Mouse (Mus musculus) adrenal gland, postnatal 25 days (tissue): ENCODE data around the gene Hbq1b. TPM values are rescaled to one million over a fixed set of nuclear protein-coding genes. Genes with fewer than 3 reads are reported as not detected.
A peak's percentile ranks its signal among the peaks of the same experiment; 100 is the strongest.

Source experiments
- DNase-seq: peaks from one replicate; pipeline ENCODE4 v3.0.0; 2021; ENCODE audit warnings: mixed read lengths
- long read RNA-seq: library from polyadenylated mRNA; stranded (forward); transcript quantifications from one replicate; pipeline ENCODE4 v2.0.0, GENCODE M21; 2021
- total RNA-seq: library from RNA; stranded (reverse); gene quantifications from 2 replicates; pipeline ENCODE4 v1.2.3, GENCODE M21; 2021

Hbq1b gene
- total RNA-seq = 0.64 TPM in 1 of 2 replicates, not detected in the other
- long read RNA-seq, partial matches to known transcripts = 10 of 12 reads
- long read RNA-seq, other reads (novel, unspliced or antisense) = 1 of 12 reads

DNA sequence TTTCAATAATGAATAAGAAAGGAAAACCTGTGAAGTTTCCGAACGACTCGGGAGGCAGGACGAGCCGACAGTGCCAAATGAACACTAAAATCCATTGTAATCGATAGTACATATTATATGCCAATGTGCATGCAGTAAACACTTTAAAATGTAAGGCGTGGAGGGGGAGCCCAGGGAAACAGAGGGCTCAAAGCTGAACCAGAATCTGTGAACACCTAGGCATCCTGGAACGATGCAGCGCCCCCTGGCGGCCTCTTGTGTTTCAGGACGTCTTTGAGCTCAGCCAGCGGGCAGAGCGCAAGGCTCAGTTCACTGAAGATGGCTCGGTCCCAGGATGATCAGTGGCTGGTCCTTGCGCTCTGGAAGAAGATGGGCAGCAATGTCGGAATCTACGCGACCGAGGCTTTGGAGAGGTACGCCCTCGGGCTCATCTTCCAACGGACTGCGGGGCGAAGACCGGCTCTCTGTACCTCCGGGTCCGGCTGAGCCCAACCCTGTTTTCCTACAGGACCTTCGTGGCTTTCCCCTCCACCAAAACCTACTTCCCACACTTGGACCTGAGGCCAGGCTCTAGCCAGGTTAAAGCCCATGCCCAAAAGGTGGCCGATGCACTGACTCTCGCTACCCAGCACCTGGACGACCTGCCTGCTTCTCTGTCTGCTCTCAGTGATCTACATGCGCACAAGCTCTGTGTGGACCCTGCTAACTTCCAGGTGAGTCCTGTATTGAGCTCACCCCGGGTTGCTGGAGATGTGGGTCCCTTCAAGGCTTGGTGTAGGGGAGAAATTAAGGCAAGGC, at the start of gene Hbq1b:
Gene Hbq1b (plus strand): TSS at position 271 of the 798 bp plus-strand sequence.
- peak; percentile 80 for DNase-seq

DNA sequence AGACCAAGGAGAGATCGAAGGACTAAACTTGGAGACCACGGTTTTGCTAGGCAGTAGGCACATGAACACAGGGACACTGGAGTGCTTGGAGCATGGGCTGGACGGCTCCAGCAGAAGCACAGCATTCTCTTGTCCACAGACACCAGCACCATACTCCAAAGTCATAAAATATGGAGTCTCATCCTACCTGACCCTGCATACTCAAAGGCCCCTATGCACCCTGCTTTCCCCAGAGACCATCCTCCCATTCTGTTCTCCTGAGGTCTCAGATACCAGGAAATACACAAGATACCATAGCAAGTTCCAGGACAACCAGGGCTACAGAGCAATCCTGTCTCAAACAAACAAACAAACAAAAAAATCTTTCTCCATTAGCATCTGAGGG, 49.4 kb upstream of the Hbq1b start:
- DNase-seq = no peak

DNA sequence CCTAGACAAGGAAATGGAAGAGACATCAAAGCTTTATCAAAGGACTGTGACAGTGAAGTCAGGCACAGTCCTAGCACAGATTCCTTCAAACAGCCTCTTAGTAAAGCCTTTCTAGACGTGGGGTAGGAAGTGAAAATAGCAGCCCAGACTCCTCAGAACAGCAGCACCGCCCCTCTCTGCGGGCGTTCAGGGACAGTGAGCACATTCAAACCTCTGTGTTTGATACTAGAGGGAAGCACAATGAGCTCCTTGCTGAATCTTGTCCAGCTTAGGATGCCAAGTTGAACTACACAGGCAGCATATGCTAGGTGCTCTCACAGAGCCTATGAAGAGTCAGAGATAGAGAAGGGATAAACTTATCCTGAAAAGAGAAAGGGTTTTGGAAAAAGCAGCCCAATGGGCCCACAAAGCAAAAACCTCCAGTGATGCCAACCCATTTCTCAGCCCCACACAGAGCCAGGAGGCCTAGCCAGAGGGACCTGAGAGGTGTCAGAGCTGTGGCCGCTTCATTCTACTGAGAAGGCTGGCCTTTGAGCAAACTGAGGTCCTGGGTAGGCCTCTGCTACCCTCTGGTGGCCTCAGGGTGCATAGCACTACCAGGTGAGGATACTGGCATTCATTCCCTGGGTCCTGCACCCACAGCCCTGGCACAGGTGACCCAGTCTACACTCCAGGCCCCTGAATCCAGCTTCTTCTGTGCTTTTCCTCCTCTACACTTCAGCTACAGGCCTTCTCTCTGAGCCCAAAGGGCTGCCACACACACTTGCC, 48.5 kb upstream of the Hbq1b start:
- DNase-seq = peak; percentile 72

DNA sequence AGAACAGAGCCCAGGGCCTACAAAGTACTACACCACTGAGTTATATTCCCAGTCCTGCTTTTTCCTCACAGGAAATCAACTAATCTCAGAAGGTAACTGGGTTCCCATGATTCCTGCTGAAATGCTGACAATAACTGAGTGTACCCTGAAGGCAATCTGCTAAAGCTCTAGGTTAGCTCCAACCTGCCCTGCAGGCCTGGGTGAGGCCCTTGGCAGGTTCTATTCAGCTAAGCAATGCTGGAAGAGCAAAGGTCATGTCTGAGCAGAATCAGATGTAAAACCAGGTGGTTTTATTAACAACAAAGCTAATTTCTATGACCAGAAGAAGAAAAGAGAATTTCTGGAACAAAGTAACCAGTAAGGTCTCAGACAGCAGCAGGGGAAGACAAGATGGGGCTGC, 45.4 kb upstream of the Hbq1b start:
- no peak for DNase-seq

DNA sequence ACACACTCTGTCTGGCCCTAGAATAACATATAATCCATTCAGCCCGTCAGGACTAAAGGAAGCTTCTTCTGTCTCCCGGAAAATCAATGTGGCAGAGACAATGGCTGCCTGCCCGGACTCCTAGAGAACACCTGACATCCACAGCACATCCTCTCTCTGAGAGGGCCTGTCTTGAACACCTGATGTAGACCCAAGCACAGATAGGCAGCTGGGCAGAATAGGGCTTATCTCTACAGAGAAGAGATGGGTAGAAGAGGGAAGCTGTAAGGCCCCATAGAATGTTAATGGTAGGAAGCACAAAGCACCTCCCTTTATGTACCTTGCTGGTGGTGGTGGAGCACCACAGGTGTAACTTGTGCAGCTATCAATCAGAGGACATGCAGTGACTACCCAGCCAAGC, 44.6 kb upstream of the Hbq1b start:
- DNase-seq = no peak

DNA sequence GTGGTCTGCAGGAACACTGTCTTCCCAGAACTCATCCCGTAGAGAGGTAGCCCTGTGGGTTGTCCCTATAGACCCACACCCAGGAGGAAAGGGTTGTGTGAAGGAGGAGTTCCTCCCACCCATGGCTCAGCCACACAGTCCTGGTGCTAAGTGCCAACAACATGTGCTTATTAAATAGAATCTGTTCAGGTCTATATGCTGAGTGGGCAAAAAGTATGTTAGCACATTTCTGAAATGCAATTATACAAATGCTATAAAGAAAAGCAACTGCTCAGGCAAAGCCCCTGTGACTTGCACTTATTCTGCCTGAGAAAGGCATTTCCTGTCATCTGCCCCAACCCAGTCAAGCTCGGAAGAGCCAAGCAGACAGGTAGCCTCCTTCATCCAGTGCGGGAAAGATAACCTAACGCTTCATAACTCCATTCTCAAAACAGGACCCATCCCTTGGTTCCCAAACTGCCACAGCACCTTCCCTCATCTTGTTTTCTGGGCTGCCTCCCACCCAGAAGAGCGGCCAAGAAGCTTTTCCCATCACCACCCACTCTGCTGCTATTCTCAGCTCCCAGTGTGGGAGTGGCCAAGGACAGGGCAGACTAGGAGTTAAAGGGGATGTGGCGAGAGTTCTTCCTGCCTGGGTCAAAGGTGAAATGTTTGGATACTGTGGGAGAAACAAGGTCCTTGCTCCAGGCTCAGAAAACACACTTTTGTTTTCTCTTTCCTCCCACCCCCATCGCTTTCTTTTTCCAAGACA, 43.4 kb upstream of the Hbq1b start:
- no peak for DNase-seq

DNA sequence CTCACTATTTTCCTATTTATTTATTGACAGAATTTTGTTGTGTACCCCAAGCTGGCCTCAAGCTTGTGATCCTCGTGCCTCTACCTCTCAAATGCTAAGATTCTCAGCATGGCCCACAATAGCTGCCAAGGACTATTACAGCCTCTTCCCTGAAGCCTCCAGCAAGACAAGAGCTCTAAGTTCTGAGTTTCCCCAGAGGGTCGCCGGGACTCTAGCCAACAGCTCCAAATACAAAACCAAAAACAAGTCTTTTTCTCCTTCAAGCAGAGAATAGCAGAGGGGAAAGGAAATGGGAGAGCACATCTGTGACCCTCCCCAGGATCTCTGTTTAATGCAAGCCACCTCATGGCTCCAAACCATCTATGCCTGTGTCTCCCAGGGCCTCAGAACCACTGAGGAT, 42.7 kb upstream of the Hbq1b start:
- DNase-seq = no peak

DNA sequence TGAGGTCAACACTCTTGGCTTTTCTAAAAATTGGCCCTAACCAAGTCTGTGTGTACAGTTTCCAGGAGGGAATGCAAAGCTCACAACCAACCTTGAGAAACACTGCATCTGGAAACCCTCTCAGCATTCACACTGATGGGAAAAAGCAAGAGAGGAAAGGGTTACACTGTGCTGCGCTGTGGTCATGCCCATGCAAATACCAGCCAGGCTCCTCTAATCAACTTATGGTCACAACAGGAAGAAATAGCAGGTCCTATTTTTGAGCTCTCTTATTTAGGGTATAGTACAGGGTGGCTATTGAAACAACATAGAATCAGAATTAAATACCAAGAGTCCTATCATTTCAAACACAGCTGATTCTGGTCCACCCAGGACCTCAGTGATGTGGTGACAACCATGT, 42.1 kb upstream of the Hbq1b start:
- DNase-seq = no peak

DNA sequence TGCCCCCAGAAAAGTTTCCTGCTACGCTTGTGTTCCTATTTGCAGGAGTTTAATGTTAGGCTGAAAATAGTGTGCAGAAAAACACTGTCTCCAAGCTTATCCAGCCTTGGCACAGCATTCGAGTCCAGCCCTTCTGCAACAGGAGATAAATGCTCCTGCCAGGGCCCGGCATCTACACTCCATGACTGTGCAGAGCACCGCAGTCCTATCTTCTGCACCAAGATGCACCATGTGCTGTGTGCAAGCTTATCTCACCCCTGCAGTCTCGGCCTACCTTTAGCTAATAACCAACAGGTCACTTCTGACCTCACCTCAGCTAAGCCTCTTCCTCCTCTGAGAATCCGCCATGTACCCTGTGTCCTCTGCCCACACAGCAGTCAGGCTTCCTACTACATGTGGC, 41.2 kb upstream of the Hbq1b start:
- DNase-seq = no peak

DNA sequence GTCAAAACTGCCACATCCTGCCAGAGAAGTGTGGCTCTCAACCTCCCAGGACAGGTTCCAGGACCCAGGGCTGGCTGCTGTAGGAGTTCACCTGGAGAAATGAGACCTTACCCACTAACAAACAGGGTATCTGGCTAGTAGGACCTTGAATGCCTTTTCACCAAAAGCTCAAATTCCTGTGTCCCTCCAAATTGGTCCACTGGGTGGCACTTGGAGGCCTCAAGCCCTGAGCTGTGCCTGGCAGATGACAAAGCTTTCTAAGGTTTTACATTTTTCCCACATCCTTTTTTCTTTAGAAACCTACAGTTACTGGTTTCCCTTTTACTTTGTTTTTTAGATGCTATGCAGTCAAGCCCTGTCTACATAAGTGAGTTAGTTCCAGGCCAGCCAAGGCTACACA, 39.7 kb upstream of the Hbq1b start:
- no peak for DNase-seq

DNA sequence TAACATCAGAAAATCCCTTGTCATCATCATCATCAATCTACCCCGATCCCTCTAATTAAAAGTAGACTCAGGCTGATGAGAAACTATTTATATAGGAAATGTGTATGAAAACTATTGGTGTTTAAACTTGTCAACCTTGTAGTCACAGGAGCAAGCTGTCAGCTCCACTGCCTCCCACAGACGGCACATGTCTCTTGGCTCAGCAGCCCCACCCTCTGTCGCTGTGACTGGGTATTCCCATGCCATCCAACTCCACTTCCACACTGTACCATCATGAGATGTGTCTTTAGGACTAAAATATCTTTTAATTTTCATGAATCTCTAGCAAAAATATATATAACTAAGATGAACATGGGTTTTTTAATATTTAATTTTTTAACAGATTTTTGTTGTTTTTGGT, 38.4 kb upstream of the Hbq1b start:
- DNase-seq = no peak

DNA sequence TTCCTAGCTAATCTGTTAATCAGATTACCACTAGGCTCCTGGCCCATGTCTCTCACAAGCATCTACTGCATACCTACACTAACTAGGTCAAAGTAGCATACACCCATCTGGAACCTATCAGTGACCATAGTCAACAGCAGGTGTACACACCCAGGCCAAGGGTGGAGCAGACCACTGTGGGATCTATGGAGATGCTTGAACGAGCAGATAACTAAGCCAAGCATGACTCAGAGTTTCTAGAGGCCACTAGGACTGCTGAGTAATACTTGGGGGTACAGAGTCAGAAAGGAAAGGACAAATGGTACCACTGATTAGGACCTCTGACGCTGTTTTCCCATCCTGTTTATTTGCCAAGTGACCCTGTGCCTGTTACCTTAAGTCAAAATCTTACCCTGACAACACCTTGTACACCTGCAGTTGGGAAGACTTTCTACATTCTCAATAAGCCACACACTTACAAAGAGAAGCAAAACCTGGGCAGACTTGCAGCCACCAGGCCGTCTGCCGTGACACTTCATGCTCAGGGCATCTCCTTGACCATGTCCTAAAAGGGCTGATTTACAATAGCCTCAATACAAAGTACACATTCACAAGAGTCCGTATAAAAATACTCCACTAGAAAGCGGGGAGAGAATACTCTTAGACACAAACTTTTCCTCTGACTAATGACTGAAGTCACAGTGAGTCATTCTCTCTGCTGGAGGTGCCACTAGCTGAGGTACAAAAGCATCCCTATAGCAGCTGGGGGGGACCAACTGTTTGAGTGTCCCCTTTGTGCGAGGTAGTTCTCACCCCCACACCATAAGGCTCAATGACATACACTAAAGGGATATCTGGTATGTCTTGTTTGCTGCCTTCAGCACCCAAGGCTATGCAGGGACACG, 35.6 kb upstream of the Hbq1b start:
- DNase-seq = no peak

DNA sequence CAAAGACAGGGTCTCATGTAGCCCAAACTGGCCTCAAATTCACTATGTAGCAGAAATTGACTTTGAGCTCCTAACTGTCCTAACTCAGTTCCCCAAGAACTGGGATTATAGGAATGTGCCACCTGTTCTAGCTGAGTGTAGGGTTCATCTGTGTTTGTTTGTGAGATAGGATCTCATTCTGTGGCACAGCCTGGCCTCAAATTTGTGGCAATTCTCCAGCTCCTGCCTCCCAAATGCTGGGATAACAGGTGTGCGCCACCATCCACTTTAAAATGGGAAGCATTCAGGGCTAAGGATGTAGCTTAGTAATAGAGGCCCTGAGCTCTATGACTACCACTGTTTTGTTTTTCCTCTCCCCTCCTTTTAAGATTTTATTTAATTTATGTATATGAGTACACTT, 33.6 kb upstream of the Hbq1b start:
- DNase-seq = no peak

DNA sequence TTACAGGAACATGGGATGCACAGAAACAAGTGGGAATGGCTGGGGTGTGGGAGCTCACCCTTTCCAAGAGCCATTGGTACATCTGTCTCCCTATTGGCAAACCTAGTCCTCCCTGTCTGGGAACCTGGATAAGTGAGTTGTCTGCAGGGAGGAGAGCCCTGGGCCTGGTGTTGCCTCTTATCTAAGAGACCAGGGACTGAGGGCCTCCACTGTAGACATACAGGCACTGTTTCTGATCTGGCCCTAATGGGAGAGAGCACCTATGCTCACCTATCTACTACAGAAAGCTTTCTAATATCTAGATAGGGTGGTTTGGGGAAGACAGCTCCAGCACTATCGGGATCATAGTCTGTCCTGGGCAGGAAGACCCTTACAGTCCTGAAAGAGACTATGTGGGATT, 30.6 kb upstream of the Hbq1b start:
- DNase-seq = no peak

DNA sequence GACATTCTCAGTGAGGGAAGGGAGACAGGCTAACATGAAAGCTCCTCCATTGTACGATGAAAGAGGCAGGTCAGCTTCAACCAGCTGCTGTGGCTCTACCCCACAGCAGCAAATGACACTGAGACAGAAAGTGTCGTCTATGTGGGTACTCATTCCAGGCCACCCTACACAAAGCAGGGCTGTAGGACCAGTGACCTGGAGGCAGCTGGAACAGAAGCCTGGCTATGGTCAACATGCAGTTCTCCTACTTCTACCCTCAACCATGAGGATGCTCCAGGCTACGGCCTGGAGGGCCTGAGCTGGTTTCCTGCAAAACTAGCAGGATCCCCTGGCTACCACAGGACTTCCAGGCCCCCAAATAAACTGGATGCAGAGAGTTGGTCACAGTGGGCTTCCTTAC, 30.2 kb upstream of the Hbq1b start:
- DNase-seq = no peak

DNA sequence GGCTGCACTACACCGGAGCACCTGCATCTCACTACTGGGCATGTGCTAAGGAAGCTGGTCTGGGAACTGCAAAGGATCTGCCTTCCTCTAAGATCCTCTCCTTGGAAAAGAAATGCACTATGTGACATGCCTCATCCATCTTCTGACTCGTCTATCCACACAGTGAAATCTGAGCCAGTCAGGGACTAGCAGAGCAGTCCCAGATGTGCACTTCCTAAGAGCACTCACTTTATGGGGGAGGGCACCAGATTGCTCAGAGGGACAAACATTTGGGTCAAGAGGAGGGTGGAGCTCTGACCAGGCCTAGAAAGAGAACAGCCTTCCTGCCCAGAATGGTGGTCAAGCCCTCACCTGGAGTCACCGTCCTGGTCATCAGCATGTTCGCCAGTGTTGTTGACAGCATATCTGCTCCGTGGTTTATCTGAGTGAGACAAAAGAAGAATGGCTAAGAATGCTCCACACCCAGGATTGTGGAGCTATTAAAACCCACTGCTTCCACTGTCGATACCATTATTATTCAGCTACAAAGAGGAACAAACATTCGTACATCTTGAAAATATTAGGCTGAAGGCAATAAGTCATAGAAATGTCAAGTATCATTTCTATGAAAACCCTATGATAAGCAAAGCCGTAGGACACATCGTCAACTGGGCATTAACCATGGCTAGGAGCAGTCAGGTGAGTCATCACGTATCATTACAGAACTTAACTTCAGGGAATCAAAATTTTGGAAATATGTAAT, 23.9 kb upstream of the Hbq1b start:
- DNase-seq = no peak

DNA sequence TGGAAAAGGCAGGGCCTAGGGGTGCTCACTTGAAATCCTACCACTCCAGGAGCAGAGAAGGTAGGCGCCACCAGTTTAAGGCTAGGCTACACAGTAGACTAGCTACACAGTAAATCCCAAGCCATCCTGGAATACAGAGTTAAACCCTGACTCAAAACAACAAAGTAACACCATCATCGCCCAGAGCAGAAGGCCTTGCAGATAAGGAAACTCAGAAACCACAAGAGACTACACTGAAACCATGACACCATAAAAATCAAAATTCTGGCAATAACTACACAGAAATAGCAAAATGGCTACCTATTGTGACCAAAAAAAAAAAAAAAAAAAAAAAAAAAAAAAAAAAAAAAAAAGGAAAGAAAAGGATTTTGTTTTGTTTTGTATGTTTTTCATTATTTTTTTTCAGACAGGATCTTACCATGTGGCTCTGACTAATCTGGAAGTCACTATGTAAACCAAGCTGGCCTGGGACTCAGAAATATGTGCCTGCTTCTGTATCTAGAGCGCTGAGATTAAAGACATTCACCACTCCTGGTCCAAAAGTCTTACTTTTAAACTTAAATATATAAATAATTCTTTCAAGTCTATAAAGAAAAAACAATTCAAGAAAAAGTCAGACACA, 21.5 kb upstream of the Hbq1b start:
- DNase-seq = no peak

DNA sequence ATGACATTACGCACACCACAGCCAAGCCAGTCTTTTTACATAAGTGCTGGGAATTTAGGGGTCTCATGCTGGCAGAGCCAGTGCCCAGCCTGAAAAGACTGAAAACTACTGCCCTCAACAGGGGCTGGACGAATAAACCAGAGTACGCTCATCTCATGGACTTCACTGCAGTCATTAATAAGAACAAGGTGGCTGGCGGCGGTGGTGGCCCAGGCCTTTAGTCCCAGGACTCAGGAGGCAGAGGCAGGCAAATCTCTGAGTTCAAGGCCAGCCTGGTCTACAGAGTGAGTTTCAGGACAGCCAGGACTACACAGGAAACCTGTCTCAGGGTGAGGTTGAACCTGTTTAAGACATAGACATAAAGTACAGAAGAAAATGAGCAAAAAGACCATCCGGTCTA, 20.6 kb upstream of the Hbq1b start:
- no peak for DNase-seq

DNA sequence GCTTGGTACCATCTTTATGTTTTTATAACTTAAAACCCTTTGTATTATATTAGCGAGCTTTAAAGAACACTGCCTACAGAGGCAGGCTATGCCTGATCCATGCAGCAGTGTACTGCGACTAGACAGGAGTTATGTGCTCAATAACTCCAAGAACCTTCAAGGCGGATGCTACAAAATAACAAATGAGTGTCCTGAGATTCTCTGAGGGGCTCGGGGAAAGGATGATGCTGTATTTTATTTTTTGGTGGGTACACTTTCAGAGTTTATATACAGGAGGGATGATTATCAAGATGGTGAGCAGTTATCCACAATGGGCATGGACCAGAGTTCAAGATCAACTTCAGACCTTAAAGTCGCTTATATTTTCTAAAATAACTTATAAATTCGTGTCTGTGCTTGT, 20.0 kb upstream of the Hbq1b start:
- DNase-seq = no peak

DNA sequence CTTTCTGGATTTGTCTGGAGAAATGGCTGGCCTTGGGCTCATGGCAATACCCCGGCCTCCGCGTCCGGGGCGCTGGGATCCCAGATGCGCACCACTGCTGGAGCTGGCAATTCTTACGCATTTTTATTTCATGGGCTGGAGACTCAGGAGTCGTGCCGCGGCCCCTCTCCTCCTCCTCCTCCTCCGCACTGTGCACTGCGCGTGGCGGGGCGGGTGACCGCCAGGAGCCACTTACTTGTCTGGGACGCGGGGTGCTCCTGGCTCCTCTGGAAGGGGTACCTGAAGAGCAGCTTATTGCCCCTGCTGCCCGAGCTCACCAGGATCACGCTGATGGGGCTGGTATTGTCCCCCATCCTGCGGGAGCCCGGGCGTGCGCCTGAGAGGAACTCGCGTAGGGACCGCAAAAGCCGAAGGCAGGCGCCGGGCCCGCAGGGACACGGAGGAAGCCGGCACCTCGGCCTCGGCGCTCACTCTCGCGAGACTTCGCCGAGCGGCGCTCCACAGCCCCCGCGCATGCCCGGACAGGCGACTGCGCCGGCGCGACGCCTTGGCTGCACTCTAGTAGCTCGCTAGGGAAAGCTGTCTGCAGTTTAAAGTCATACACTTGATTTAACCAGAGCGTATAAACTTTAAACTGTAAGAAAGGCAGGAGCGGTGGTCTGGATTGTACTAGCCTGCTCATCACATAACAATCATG, 19.4 kb upstream of the Hbq1b start, which contains the start of gene Nprl3:
Gene Nprl3 (minus strand): TSS at position 520 of the 697 bp plus-strand sequence.
- peak; percentile 98 for DNase-seq
